Mouse (Mus musculus) layer of hippocampus, adult 11-12 months (tissue): ENCODE measurements around the gene Sumo1.
A peak's percentile ranks its signal among the peaks of the same experiment; 100 is the strongest.

ENCODE experiments used
- DNase-seq: peaks from one replicate; pipeline ENCODE4 v3.0.0; 2022; ENCODE audit warnings: low spot score

Gene Sumo1

GRCm38 (mm10) chr1:59593622-59594035, 77.0 kb downstream of the Sumo1 start:
- no peak for DNase-seq

GRCm38 (mm10) chr1:59592876-59593275, 77.8 kb downstream of the Sumo1 start:
- DNase-seq, result no peak

- DNase-seq, result peak; percentile 16
Measured at GRCm38 (mm10) chr1:59592359-59592758, 78.3 kb downstream of the Sumo1 start.

GRCm38 (mm10) chr1:59589271-59589670, 81.4 kb downstream of the Sumo1 start:
- no peak for DNase-seq

- peak; percentile 51 for DNase-seq
Measured at GRCm38 (mm10) chr1:59584656-59585410, 85.8 kb downstream of the Sumo1 start.

GRCm38 (mm10) chr1:59580880-59581279, 89.8 kb downstream of the Sumo1 start:
- no peak for DNase-seq

GRCm38 (mm10) chr1:59580131-59580751, 90.4 kb downstream of the Sumo1 start:
- no peak for DNase-seq

- DNase-seq, result no peak
Measured at GRCm38 (mm10) chr1:59579327-59579726, 91.3 kb downstream of the Sumo1 start.

GRCm38 (mm10) chr1:59578770-59579169, 91.9 kb downstream of the Sumo1 start:
- no peak for DNase-seq

- DNase-seq, result peak; percentile 26
Measured at GRCm38 (mm10) chr1:59574262-59575187, 96.1 kb downstream of the Sumo1 start.

GRCm38 (mm10) chr1:59573843-59574242, 96.8 kb downstream of the Sumo1 start:
- no peak for DNase-seq

- DNase-seq, result no peak
Measured at GRCm38 (mm10) chr1:59571502-59571901, 99.1 kb downstream of the Sumo1 start.

GRCm38 (mm10) chr1:59570767-59571166, 99.9 kb downstream of the Sumo1 start:
- DNase-seq, result no peak

- DNase-seq, result no peak
Measured at GRCm38 (mm10) chr1:59569301-59569700, 101.3 kb downstream of the Sumo1 start.

- DNase-seq, result no peak
Measured at GRCm38 (mm10) chr1:59568283-59568682, 102.4 kb downstream of the Sumo1 start.

GRCm38 (mm10) chr1:59567521-59567920, 103.1 kb downstream of the Sumo1 start:
- no peak for DNase-seq

GRCm38 (mm10) chr1:59566926-59567325, 103.7 kb downstream of the Sumo1 start:
- DNase-seq, result peak; percentile 46

- no peak for DNase-seq
Measured at GRCm38 (mm10) chr1:59566281-59566680, 104.4 kb downstream of the Sumo1 start.

GRCm38 (mm10) chr1:59565804-59566203, 104.8 kb downstream of the Sumo1 start:
- no peak for DNase-seq

GRCm38 (mm10) chr1:59563581-59563980, 107.1 kb downstream of the Sumo1 start:
- no peak for DNase-seq

- no peak for DNase-seq
Measured at GRCm38 (mm10) chr1:59553708-59554107, 116.9 kb downstream of the Sumo1 start.

- no peak for DNase-seq
Measured at GRCm38 (mm10) chr1:59550996-59551395, 119.6 kb downstream of the Sumo1 start.

- no peak for DNase-seq
Measured at GRCm38 (mm10) chr1:59550227-59550626, 120.4 kb downstream of the Sumo1 start.
